Mouse (Mus musculus): ENCODE measurements at regions not wholly inside any gene's neighbourhood (a gene's known extent, or its start where the extent isn't known, plus 50 kb on each side); places are given as distances from the start of the nearest gene placed in this dataset.

GRCm38 (mm10) chr9:83258476-83258875, 112.0 kb upstream of the Hmgn3 start:
- Histone ChIP-seq H3K27me3 (ENCODE audit: low read depth, poor library complexity, severe bottlenecking) (no peaks in the 10 kb centered on the region), H3K36me3 (no peaks in the 10 kb centered on the region), H3K4me3 (no peak overlapping the region), H3K9me3 (replicated peaks) (no peaks in the 10 kb centered on the region), H3K4me1 (no peaks in the 10 kb centered on the region), H3K27ac (no peak overlapping the region)
- WGBS = 90% methylated on average over 3 of the region's 3 CpGs
- no peak for DNase-seq (ENCODE audit: low spot score)

DNA sequence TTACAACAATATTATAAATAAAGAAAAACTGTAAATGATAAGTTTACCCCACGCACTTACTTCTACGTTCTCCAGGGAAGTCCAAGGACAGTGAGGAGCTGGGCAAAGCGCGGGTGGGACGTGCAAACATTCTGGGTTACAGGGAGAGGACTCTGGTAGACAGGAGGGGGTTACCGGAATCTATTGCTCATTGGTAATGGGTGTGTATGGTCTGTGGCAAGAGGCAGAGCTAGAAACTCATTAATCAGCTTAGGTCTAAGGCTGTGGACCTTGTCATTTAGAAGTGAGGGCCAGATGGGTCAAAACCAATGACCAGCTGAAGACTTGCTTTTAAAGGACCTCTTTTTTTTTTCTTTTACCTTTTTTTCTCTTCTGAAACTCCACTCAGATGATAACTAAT, 107.9 kb upstream of the Hmgn3 start:
- Histone ChIP-seq H3K4me3 (no peak overlapping the region), H3K4me1 (no peaks in the 10 kb centered on the region), H3K9me3 (replicated peaks) (no peaks in the 10 kb centered on the region), H3K36me3 (no peaks in the 10 kb centered on the region), H3K27ac (no peak overlapping the region), H3K27me3 (ENCODE audit: low read depth, poor library complexity, severe bottlenecking) (no peaks in the 10 kb centered on the region)
- no peak for DNase-seq (ENCODE audit: low spot score)
- WGBS = 96% methylated on average over 6 of the region's 6 CpGs

DNA sequence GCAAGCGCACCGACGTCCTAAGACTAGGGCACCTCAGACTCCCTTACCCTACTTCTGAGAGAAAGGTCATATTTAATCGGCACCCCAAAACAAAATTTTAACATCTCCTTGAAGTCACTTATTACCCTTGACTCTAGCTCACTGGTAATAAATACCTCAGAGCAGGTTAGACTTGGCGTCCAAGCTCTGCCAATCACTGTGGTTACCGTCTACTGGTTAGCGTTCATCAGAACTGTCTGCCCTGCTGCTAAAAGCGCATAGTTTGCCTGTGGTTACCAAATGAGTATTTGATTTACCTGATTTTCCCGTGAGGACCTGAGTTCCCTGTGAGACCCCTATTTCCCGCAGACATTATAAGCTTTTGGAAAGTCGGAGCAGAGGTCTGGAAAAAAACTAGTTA, 107.3 kb upstream of the Hmgn3 start:
- no peaks in the 10 kb centered on the region for H3K27me3 ChIP-seq (ENCODE audit: low read depth, poor library complexity, severe bottlenecking)
- no peaks in the 10 kb centered on the region for H3K4me1 ChIP-seq
- no peaks in the 10 kb centered on the region for H3K36me3 ChIP-seq
- no peak overlapping the region for H3K4me3 ChIP-seq
- no peaks in the 10 kb centered on the region for H3K9me3 ChIP-seq (replicated peaks)
- 93% methylated on average over 11 of the region's 11 CpGs for WGBS
- DNase-seq (ENCODE audit: low spot score) = no peak
- H3K27ac ChIP-seq = no peak overlapping the region

GRCm38 (mm10) chr9:83251793-83252192, 105.3 kb upstream of the Hmgn3 start:
- Histone ChIP-seq H3K9me3 (replicated peaks) (no peaks in the 10 kb centered on the region), H3K36me3 (no peaks in the 10 kb centered on the region), H3K27ac (no peak overlapping the region), H3K4me1 (no peaks in the 10 kb centered on the region), H3K4me3 (no peak overlapping the region), H3K27me3 (ENCODE audit: low read depth, poor library complexity, severe bottlenecking) (no peaks in the 10 kb centered on the region)
- DNase-seq (ENCODE audit: low spot score) = no peak
- 82% methylated on average over 5 of the region's 5 CpGs for WGBS

DNA sequence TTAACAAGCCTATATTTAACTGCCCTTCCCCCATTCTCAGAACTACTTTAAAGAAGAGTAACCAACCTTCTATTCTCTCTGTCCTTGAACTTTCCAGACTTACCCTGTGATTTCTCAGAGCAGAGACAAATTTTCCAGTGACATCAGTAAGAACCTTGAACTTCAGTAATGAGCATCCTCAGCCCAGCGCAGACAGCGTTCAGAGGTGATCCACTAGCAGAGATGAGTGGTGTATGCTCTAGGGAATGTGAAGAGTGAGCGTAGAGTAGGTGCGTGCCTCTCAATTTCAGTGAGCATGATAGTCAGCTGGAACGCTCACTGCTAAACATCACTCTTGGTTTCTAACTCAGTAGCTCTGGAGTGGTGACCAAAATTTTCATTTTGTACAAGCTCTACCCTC, 103.4 kb upstream of the Hmgn3 start:
- H3K4me1 ChIP-seq = no peaks in the 10 kb centered on the region
- no peaks in the 10 kb centered on the region for H3K36me3 ChIP-seq
- 96% methylated on average over 5 of the region's 5 CpGs for WGBS
- H3K9me3 ChIP-seq (replicated peaks) = no peaks in the 10 kb centered on the region
- H3K27me3 ChIP-seq (ENCODE audit: low read depth, poor library complexity, severe bottlenecking) = no peaks in the 10 kb centered on the region
- H3K27ac ChIP-seq = no peak overlapping the region
- DNase-seq (ENCODE audit: low spot score) = no peak
- no peak overlapping the region for H3K4me3 ChIP-seq

GRCm38 (mm10) chr9:83248164-83248730, 101.8 kb upstream of the Hmgn3 start:
- no peaks in the 10 kb centered on the region for H3K9me3 ChIP-seq (replicated peaks)
- WGBS = 99% methylated on average over 2 of the region's 2 CpGs
- no peak for DNase-seq (ENCODE audit: low spot score)
- H3K4me1 ChIP-seq = no peaks in the 10 kb centered on the region
- no peaks in the 10 kb centered on the region for H3K36me3 ChIP-seq
- H3K27ac ChIP-seq = no peak overlapping the region
- no peak overlapping the region for H3K4me3 ChIP-seq
- H3K27me3 ChIP-seq (ENCODE audit: low read depth, poor library complexity, severe bottlenecking) = no peaks in the 10 kb centered on the region

DNA sequence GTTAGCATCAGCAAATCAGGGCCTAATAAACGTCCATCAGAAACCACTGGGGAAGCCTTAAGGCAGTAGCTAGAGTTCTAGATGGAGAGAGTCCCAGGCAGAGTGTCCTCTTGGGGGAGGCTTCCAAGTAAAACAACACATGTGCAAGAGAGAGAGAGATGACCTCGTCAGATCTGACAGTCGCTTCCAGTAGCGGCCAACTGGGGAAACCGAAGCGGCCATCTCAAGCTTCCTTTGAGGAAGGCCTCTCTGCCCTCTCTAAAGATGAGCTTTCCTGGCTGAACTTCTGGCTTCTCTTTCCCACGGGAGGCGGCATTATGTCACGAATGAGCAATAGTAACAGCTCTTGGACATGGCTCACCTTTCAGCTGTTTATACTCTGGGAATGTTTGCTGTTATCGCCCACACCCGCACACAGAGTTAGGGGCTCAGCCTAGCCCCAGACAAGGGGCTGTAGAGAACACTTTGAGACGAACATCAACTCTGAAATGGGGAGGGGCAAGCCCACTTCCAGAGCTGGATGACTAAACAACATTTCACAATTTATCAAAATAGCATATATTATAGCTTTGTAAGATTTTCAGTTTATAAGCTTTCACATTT, 100.7 kb upstream of the Hmgn3 start:
- Histone ChIP-seq H3K27ac (no peak overlapping the region), H3K27me3 (ENCODE audit: low read depth, poor library complexity, severe bottlenecking) (no peaks in the 10 kb centered on the region)
- WGBS = 77% methylated on average over 12 of the region's 12 CpGs

DNA sequence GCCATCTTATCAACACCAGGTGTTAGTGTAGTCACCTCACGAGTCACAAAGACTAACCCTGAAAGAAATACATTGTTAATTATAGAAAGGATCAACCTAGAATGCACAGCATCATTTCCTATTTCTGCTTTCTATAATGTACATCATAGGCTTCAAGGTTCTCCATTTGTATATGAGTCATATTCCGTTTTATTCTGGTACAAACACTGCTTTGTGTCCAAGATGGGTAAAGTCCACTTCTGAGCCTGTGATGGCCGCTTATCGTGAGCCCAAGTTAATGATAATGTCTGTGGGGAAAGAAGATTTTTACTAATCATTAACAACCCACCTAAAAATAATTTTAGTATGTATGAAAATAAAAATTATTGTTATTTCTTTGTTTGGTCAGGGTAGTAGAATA, 94.6 kb upstream of the Hmgn3 start:
- no peak overlapping the region for H3K27ac ChIP-seq
- WGBS = 91% methylated on average over 4 of the region's 4 CpGs
- H3K4me1 ChIP-seq = no peaks in the 10 kb centered on the region
- H3K36me3 ChIP-seq = no peaks in the 10 kb centered on the region
- no peaks in the 10 kb centered on the region for H3K27me3 ChIP-seq (ENCODE audit: low read depth, poor library complexity, severe bottlenecking)
- H3K4me3 ChIP-seq = no peak overlapping the region
- H3K9me3 ChIP-seq (replicated peaks) = no peaks in the 10 kb centered on the region
- DNase-seq (ENCODE audit: low spot score) = no peak

More for the DNA sequence above, 100.7 kb upstream of the Hmgn3 start:
- H3K4me1 ChIP-seq = no peaks in the 10 kb centered on the region
- H3K4me3 ChIP-seq = no peak overlapping the region
- DNase-seq (ENCODE audit: low spot score) = no peak
- no peaks in the 10 kb centered on the region for H3K36me3 ChIP-seq
- H3K9me3 ChIP-seq (replicated peaks) = no peaks in the 10 kb centered on the region

DNA sequence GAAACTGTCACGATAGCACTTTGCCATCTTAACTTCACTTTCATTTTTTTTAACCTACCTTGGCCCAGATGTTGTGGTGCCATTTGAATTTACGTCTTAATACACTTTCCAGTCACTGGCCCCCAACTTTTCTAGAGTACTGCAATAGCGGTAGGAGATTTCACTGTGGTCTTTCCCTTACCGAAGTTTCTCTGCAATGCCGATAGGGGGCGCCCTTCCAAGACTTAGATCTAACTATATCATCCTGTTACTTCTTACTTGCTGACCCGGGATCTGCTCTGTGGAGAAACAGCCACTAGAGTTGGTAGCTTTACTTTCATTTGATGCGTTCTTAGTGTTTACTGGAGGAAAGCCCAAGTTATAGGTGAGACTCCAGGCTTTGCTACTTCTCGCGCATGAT, 92.6 kb upstream of the Hmgn3 start:
- Histone ChIP-seq H3K27me3 (ENCODE audit: low read depth, poor library complexity, severe bottlenecking) (no peaks in the 10 kb centered on the region), H3K9me3 (replicated peaks) (no peaks in the 10 kb centered on the region), H3K4me1 (no peaks in the 10 kb centered on the region), H3K4me3 (no peak overlapping the region), H3K36me3 (no peaks in the 10 kb centered on the region), H3K27ac (no peak overlapping the region)
- 81% methylated on average over 10 of the region's 10 CpGs for WGBS
- DNase-seq (ENCODE audit: low spot score) = no peak

- no peaks in the 10 kb centered on the region for H3K36me3 ChIP-seq
- peaks cover 8% of the 10 kb centered on the region; the same call in 1 of the 2 replicates for H3K4me1 ChIP-seq
- H3K27ac ChIP-seq = no peak overlapping the region
- H3K9me3 ChIP-seq (replicated peaks) = no peaks in the 10 kb centered on the region
- H3K4me3 ChIP-seq = no peak overlapping the region
- no peaks in the 10 kb centered on the region for H3K27me3 ChIP-seq (ENCODE audit: low read depth, poor library complexity, severe bottlenecking)
- no peak for DNase-seq (ENCODE audit: low spot score)
Measured at GRCm38 (mm10) chr9:83221866-83222265, 75.4 kb upstream of the Hmgn3 start.

GRCm38 (mm10) chr9:83202583-83202982, 56.1 kb upstream of the Hmgn3 start:
- Histone ChIP-seq H3K4me1 (no peaks in the 10 kb centered on the region), H3K9me3 (replicated peaks) (no peaks in the 10 kb centered on the region), H3K27ac (no peak overlapping the region), H3K4me3 (no peak overlapping the region), H3K27me3 (ENCODE audit: low read depth, poor library complexity, severe bottlenecking) (no peaks in the 10 kb centered on the region), H3K36me3 (no peaks in the 10 kb centered on the region)
- 77% methylated on average over 5 of the region's 5 CpGs for WGBS
- no peak for DNase-seq (ENCODE audit: low spot score)

- WGBS = 94% methylated on average over 3 of the region's 3 CpGs
- Histone ChIP-seq H3K36me3 (no peaks in the 10 kb centered on the region), H3K27me3 (ENCODE audit: low read depth, poor library complexity, severe bottlenecking) (no peaks in the 10 kb centered on the region), H3K4me3 (no peak overlapping the region), H3K9me3 (replicated peaks) (no peaks in the 10 kb centered on the region), H3K27ac (no peak overlapping the region), H3K4me1 (peaks cover 10% of the 10 kb centered on the region)
- no peak for DNase-seq (ENCODE audit: low spot score)
Measured at GRCm38 (mm10) chr9:83199771-83200170, 53.3 kb upstream of the Hmgn3 start.

- H3K4me3 ChIP-seq = no peak overlapping the region
- 90% methylated on average over 3 of the region's 3 CpGs for WGBS
- peaks cover 12% of the 10 kb centered on the region for H3K4me1 ChIP-seq
- H3K27ac ChIP-seq = no peak overlapping the region
- no peak for DNase-seq (ENCODE audit: low spot score)
- no peaks in the 10 kb centered on the region for H3K36me3 ChIP-seq
- no peaks in the 10 kb centered on the region for H3K27me3 ChIP-seq (ENCODE audit: low read depth, poor library complexity, severe bottlenecking)
- H3K9me3 ChIP-seq (replicated peaks) = no peaks in the 10 kb centered on the region
Measured at GRCm38 (mm10) chr9:83199176-83199575, 52.7 kb upstream of the Hmgn3 start.

DNA sequence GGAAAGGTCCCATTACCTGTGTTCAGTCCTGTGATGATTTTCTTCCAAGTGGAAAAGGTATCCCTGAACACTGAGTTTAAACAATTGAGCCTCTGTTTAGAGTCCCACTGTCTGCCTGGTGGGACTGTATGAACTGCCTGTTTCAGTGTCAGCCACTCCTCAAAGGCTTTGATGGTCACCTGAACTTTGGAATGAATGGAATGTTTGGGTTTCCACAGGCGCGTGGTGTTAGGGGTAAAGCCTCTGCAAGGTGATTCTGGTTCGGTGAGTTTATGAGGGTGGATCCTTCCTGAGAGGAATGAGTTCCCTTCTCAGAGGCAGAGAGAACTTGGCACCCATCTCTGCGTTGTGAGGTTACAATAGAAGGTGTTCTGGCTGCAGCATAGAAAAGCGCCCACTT, 50.5 kb upstream of the Hmgn3 start:
- Histone ChIP-seq H3K4me1 (peaks cover 12% of the 10 kb centered on the region), H3K9me3 (replicated peaks) (no peaks in the 10 kb centered on the region), H3K27me3 (ENCODE audit: low read depth, poor library complexity, severe bottlenecking) (no peaks in the 10 kb centered on the region), H3K4me3 (no peak overlapping the region), H3K36me3 (no peaks in the 10 kb centered on the region), H3K27ac (no peak overlapping the region)
- DNase-seq (ENCODE audit: low spot score) = no peak
- whole genome bisulfite sequencing = 77% methylated on average over 5 of the region's 5 CpGs

All from limb, embryonic 10.5 days (tissue).